Mouse (Mus musculus): ENCODE data around the gene Gm20388.

Gene Gm20388

GRCm38 (mm10) chr8:120124261-120124660, 213.6 kb downstream of the Gm20388 start:
- DNase-seq (ENCODE audit: low spot score), result no peak

GRCm38 (mm10) chr8:120124836-120125389, 214.3 kb downstream of the Gm20388 start:
- no peak for DNase-seq (ENCODE audit: low spot score)

GRCm38 (mm10) chr8:120126357-120127161, 215.9 kb downstream of the Gm20388 start:
- no peak for DNase-seq (ENCODE audit: low spot score)

GRCm38 (mm10) chr8:120129547-120129946, 218.9 kb downstream of the Gm20388 start:
- no peak for DNase-seq (ENCODE audit: low spot score)

GRCm38 (mm10) chr8:120131158-120131557, 220.5 kb downstream of the Gm20388 start:
- no peak for DNase-seq (ENCODE audit: low spot score)

GRCm38 (mm10) chr8:120133169-120133568, 222.5 kb downstream of the Gm20388 start:
- DNase-seq (ENCODE audit: low spot score), result no peak

- no peak for DNase-seq (ENCODE audit: low spot score)
These were observed 225.0 kb downstream of the Gm20388 start for GRCm38 (mm10) chr8:120135687-120136086.

- no peak for DNase-seq (ENCODE audit: low spot score)
These were observed 226.0 kb downstream of the Gm20388 start for GRCm38 (mm10) chr8:120136618-120137017.

GRCm38 (mm10) chr8:120138958-120139357, 228.3 kb downstream of the Gm20388 start:
- no peak for DNase-seq (ENCODE audit: low spot score)

- DNase-seq (ENCODE audit: low spot score), result no peak
These were observed 230.1 kb downstream of the Gm20388 start for GRCm38 (mm10) chr8:120140769-120141168.

- DNase-seq (ENCODE audit: low spot score), result no peak
These were observed 233.4 kb downstream of the Gm20388 start for GRCm38 (mm10) chr8:120143911-120144651.

GRCm38 (mm10) chr8:120144652-120145301, 234.1 kb downstream of the Gm20388 start:
- no peak for DNase-seq (ENCODE audit: low spot score)

- no peak for DNase-seq (ENCODE audit: low spot score)
These were observed 235.4 kb downstream of the Gm20388 start for GRCm38 (mm10) chr8:120146051-120146450.

- no peak for DNase-seq (ENCODE audit: low spot score)
These were observed 239.4 kb downstream of the Gm20388 start for GRCm38 (mm10) chr8:120150028-120150427.

GRCm38 (mm10) chr8:120151151-120151550, 240.5 kb downstream of the Gm20388 start:
- no peak for DNase-seq (ENCODE audit: low spot score)

- no peak for DNase-seq (ENCODE audit: low spot score)
These were observed 242.0 kb downstream of the Gm20388 start for GRCm38 (mm10) chr8:120152636-120153035.

- no peak for DNase-seq (ENCODE audit: low spot score)
These were observed 249.7 kb downstream of the Gm20388 start for GRCm38 (mm10) chr8:120160366-120160765.

- no peak for DNase-seq (ENCODE audit: low spot score)
These were observed 251.2 kb downstream of the Gm20388 start for GRCm38 (mm10) chr8:120161658-120162403.

- no peak for DNase-seq (ENCODE audit: low spot score)
These were observed 251.7 kb downstream of the Gm20388 start for GRCm38 (mm10) chr8:120162404-120162752.

GRCm38 (mm10) chr8:120163376-120163775, 252.7 kb downstream of the Gm20388 start:
- no peak for DNase-seq (ENCODE audit: low spot score)

- no peak for DNase-seq (ENCODE audit: low spot score)
These were observed 253.4 kb downstream of the Gm20388 start for GRCm38 (mm10) chr8:120164026-120164425.

GRCm38 (mm10) chr8:120167136-120167535, 256.5 kb downstream of the Gm20388 start:
- DNase-seq (ENCODE audit: low spot score), result no peak

Measured in ovary, postnatal 14 days (tissue).